Mouse (Mus musculus): ENCODE data around the gene Arhgap15. TPM values are rescaled to one million over a fixed set of nuclear protein-coding genes. Genes with fewer than 3 reads are reported as not detected.

Arhgap15 gene
- polyA plus RNA-seq, 1 experiment, result not detected

DNA sequence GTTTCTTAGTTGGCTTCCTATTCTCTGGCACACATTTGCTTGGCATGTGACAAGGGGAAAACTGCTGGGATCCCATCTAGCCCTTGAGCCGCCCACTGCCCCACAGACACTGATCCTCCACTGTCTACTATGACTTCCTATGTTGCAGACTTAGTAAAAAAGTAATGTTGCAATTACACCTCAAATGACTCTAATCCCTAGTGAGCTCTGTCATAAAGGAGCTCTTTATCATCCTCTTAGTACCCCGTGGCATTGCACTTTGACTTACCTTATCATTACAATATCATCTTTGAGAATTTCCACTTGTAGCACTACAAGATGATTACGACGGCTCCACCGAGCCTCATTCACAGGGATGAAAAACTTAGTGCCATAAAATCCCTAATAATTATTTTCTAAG, 190.6 kb downstream of the Arhgap15 start:
- no peak for TF ChIP-seq POLR2A (IDR thresholded peaks at IDR 0.05; ENCODE audit: insufficient read depth, low read depth, low read length)
- TF ChIP-seq CTCF (IDR thresholded peaks at IDR 0.05; ENCODE audit: insufficient read depth, low read depth, low read length), result no peak
- H3K27ac ChIP-seq (ENCODE audit: insufficient read depth, low read depth, low read length), result no peak overlapping the region
- no peak overlapping the region for H3K4me3 ChIP-seq (ENCODE audit: insufficient read depth, low read depth, low read length)
- WGBS, result 95% methylated on average over 5 of the region's 5 CpGs
- no peaks in the 10 kb centered on the region for H3K4me1 ChIP-seq (ENCODE audit: control insufficient read depth, insufficient read depth, low read length)

DNA sequence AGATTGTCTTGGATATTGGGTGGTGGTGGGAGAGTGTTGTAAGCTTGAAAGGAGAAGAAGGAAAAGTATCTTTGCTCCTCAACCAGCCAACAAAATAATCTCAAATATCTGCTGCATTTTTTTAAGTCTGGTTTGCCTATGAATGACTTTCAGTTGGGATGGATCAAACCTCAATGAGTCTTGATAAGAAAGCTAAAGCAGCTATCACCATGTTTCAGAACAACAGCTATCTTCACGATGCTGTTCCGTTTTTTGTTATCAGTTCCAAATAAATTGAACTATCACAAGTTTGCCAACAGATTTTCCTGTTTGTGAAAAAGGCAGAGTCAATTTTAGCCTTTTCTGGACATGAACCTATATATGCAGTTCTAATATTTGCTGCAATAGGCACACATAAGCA, 197.1 kb downstream of the Arhgap15 start:
- no peaks in the 10 kb centered on the region for H3K4me1 ChIP-seq (ENCODE audit: control insufficient read depth, insufficient read depth, low read length)
- no peak overlapping the region for H3K4me3 ChIP-seq (ENCODE audit: insufficient read depth, low read depth, low read length)
- TF ChIP-seq POLR2A (IDR thresholded peaks at IDR 0.05; ENCODE audit: insufficient read depth, low read depth, low read length) (no peak), CTCF (IDR thresholded peaks at IDR 0.05; ENCODE audit: insufficient read depth, low read depth, low read length) (no peak)
- 94% methylated on average over 2 of the region's 2 CpGs for WGBS
- H3K27ac ChIP-seq (ENCODE audit: insufficient read depth, low read depth, low read length), result no peak overlapping the region

DNA sequence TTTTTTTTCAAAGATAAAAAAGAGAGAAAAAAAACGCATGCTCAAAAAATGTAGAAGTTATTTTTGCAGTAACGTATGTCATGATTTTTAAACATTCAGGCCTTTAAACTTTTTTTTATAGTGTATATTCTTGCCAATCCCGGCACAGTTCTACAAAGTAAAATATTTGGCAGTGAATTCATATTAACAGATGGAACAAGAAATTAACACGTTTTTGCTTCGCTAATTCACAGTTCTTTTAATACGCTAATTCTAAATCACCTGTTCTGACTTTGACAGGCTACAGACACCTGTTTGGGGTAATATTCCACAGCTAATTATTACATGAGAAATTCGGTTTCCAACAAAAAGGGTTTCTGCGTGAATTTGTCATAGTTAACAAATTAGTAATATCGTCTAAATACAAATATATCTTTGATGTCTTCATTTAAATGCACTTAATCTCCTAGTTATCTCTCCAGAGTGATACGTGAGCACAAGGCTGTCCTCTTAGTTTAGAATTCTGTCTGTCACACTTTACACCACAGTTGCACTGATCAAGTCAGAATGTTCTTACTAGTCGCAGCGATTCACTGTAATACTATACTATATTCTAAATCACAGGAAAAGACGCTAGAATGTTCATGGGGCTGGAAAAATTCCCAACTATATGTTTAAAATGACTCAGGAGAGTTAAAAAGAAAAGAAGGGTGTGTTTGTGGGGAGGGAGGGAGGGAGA, 201.3 kb downstream of the Arhgap15 start:
- WGBS, result 79% methylated on average over 13 of the region's 13 CpGs
- TF ChIP-seq POLR2A (IDR thresholded peaks at IDR 0.05; ENCODE audit: insufficient read depth, low read depth, low read length) (no peak), CTCF (IDR thresholded peaks at IDR 0.05; ENCODE audit: insufficient read depth, low read depth, low read length) (no peak)
- no peak overlapping the region for H3K27ac ChIP-seq (ENCODE audit: insufficient read depth, low read depth, low read length)
- H3K4me3 ChIP-seq (ENCODE audit: insufficient read depth, low read depth, low read length), result no peak overlapping the region
- H3K4me1 ChIP-seq (ENCODE audit: control insufficient read depth, insufficient read depth, low read length), result no peaks in the 10 kb centered on the region

DNA sequence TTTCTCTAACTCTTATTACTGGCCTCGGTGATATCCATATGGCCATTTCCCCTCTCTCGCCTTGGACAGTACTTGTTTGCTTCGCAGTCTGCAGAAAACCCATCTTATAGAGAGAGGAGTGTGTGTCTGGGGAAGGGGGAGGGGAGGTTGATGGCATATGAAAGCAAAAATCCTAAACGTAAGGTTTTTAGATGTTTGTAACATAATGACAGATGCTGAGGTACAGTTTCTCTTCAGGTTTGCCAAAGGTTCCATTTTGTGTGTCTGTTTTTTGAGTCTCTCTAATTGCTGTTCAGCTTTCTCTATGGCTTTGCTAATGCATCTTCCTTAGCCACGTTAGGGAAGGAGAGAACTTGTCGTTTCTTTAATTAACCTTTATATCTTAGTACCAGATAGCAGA, 202.1 kb downstream of the Arhgap15 start:
- no peak overlapping the region for H3K4me3 ChIP-seq (ENCODE audit: insufficient read depth, low read depth, low read length)
- H3K4me1 ChIP-seq (ENCODE audit: control insufficient read depth, insufficient read depth, low read length), result no peaks in the 10 kb centered on the region
- H3K27ac ChIP-seq (ENCODE audit: insufficient read depth, low read depth, low read length), result no peak overlapping the region
- WGBS, result 72% methylated on average over 6 of the region's 6 CpGs
- TF ChIP-seq POLR2A (IDR thresholded peaks at IDR 0.05; ENCODE audit: insufficient read depth, low read depth, low read length) (no peak), CTCF (IDR thresholded peaks at IDR 0.05; ENCODE audit: insufficient read depth, low read depth, low read length) (no peak)

DNA sequence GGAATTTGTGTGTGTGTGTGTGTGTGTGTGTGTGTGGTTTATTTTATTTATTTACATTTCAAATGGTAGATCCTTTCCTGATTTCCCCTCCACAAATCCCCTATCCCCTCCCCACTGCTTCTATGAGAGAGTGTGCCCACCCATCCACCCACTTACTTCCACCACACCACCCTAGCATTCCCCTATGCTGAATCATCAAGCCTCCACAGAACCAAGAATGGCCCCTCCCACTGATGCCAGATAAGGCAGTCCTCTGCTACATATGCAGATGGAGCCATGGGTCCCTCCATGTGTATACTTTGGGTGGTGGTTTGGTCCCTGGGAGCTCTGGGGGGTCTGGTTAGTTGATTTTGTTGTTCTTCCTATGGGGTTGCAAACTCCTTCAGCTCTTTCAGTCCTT, 210.6 kb downstream of the Arhgap15 start:
- no peaks in the 10 kb centered on the region for H3K4me1 ChIP-seq (ENCODE audit: control insufficient read depth, insufficient read depth, low read length)
- no peak overlapping the region for H3K4me3 ChIP-seq (ENCODE audit: insufficient read depth, low read depth, low read length)
- no peak for TF ChIP-seq CTCF (IDR thresholded peaks at IDR 0.05; ENCODE audit: insufficient read depth, low read depth, low read length)
- no peak for TF ChIP-seq POLR2A (IDR thresholded peaks at IDR 0.05; ENCODE audit: insufficient read depth, low read depth, low read length)
- no peak overlapping the region for H3K27ac ChIP-seq (ENCODE audit: insufficient read depth, low read depth, low read length)

DNA sequence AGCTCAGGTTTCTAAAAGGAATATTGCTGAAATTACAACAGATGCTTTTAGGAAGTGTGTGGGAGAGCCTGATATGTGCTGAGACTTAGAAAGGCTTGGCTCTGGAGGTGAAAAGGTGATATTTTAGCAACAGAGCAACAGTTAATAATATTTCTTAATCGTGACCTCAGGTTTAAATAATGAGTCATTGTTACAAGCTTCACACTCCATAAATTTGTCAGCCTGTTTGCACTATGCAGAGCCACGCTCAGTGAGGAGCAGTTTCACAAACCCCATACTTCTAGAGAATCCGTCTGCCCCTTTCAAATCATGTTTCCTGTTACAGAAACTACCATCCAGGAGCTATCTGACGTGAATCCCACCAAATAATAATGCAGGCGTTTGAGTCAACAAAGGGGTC, 213.8 kb downstream of the Arhgap15 start:
- WGBS, result 64% methylated on average over 5 of the region's 5 CpGs
- H3K4me3 ChIP-seq (ENCODE audit: insufficient read depth, low read depth, low read length), result no peak overlapping the region
- TF ChIP-seq POLR2A (IDR thresholded peaks at IDR 0.05; ENCODE audit: insufficient read depth, low read depth, low read length), result no peak
- H3K27ac ChIP-seq (ENCODE audit: insufficient read depth, low read depth, low read length), result no peak overlapping the region
- no peaks in the 10 kb centered on the region for H3K4me1 ChIP-seq (ENCODE audit: control insufficient read depth, insufficient read depth, low read length)

DNA sequence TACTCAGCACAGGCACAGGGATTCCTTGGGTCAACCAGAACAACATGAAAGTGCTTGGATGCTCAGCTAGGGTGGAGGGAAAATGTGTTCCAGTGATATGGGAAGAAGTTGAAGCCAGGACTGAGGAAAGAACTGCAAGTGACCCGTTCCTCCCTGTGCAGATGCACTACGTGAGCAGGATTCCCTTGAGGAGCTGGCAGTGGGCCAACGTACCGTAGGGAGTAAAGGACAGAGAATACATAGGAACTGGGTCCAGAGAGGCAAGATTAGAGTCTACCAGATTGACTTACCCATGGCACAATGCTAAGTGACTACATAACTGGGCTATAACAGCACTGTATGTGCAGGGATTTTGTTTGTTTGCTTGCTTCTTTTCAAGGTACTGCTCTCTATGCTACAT, 220.0 kb downstream of the Arhgap15 start:
- 48% methylated on average over 4 of the region's 4 CpGs for WGBS
- TF ChIP-seq CTCF (IDR thresholded peaks at IDR 0.05; ENCODE audit: insufficient read depth, low read depth, low read length) (no peak), POLR2A (IDR thresholded peaks at IDR 0.05; ENCODE audit: insufficient read depth, low read depth, low read length) (no peak)
- H3K27ac ChIP-seq (ENCODE audit: insufficient read depth, low read depth, low read length), result no peak overlapping the region
- no peak overlapping the region for H3K4me3 ChIP-seq (ENCODE audit: insufficient read depth, low read depth, low read length)
- no peaks in the 10 kb centered on the region for H3K4me1 ChIP-seq (ENCODE audit: control insufficient read depth, insufficient read depth, low read length)

DNA sequence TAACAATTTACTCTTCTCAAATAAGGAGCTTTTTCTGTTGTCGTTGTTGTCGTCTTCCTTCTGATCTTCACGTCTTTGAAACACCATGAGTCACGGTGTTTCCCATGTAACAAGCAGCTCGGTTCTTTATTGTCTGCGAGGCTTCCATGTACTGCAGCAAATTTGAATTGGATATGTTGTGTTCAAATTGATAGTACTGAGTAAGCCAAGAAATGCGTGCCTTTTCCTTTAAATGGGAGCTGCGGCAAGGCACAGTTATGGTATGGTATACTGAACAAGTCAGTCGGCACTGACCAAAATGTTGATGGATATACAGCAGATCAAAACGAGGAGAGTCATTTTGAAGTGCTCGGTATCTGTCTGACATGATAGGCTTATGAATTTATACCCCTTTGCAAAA, 229.1 kb downstream of the Arhgap15 start:
- WGBS, result 38% methylated on average over 11 of the region's 11 CpGs
- TF ChIP-seq POLR2A (IDR thresholded peaks at IDR 0.05; ENCODE audit: insufficient read depth, low read depth, low read length), result no peak
- no peak for TF ChIP-seq CTCF (IDR thresholded peaks at IDR 0.05; ENCODE audit: insufficient read depth, low read depth, low read length)
- peak overlapping the region; percentile 83 for H3K27ac ChIP-seq (ENCODE audit: insufficient read depth, low read depth, low read length)
- H3K4me3 ChIP-seq (ENCODE audit: insufficient read depth, low read depth, low read length), result no peak overlapping the region
- no peaks in the 10 kb centered on the region for H3K4me1 ChIP-seq (ENCODE audit: control insufficient read depth, insufficient read depth, low read length)

DNA sequence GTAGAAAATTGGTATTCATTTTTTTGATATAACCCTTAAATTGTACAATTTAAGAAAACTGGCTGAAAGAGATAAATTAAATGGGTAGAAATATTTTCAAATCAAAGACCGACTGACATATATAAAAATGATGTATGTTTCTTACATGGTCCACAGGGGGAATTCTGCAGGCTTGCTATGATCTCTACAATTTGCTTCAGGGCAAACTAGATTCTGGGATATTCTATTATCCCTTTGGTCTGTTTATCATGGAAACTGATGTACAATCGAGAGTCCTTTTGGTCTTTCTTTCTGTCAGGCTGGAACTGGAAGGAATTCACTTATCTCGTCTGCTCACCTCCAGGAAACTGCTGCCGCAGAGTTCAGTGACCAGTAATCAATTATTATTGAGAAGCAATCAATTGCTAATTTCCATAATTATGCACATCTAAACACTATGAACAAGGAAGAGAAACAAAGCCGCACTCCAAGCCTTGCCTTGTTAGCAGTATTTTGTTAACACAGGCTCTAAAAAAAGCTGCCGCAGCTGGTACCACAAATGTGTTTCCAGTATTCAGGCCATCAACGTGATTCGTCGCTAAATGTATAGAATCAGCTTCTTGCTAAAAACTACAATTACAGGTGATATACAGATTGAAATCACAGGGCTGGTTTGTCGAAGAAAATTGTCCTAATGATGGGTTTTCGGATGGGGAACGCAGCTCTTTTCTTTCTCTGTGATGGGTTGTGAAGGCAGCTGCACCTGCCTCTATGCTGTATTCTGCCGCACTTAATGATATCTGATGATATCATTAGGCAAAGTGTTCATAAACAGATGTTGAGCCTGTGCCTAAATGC, 229.8 kb downstream of the Arhgap15 start:
- Histone ChIP-seq H3K4me3 (ENCODE audit: insufficient read depth, low read depth, low read length) (no peak overlapping the region), H3K27ac (ENCODE audit: insufficient read depth, low read depth, low read length) (peak overlapping the region; percentile 87), H3K4me1 (ENCODE audit: control insufficient read depth, insufficient read depth, low read length) (no peaks in the 10 kb centered on the region)
- TF ChIP-seq CTCF (IDR thresholded peaks at IDR 0.05; ENCODE audit: insufficient read depth, low read depth, low read length), result no peak
- no peak for TF ChIP-seq POLR2A (IDR thresholded peaks at IDR 0.05; ENCODE audit: insufficient read depth, low read depth, low read length)
- 27% methylated on average over 13 of the region's 13 CpGs for WGBS
